Mouse (Mus musculus): Measurements from ENCODE around the gene Prps1.

- TF ChIP-seq GATA2 (IDR thresholded peaks at IDR 0.05; ENCODE audit: borderline replicate concordance, low read depth, low read length) (no peak), CTCF (IDR thresholded peaks at IDR 0.05; ENCODE audit: low read depth, low read length) (no peak), GATA1 (IDR thresholded peaks at IDR 0.05; ENCODE audit: borderline replicate concordance, low read length) (no peak), TAL1 (conservative IDR thresholded peaks at IDR 0.05; ENCODE audit: low read depth, low read length) (no peak)
Measured at GRCm38 (mm10) chrX:140431981-140432380, 24.4 kb upstream of the Prps1 start.

Measured in G1E (cell line).